Mouse (Mus musculus): ENCODE measurements around the gene Pdzd4. TPM values are rescaled to one million over a fixed set of nuclear protein-coding genes. Genes with fewer than 3 reads are reported as not detected.

The Pdzd4 gene
- total and polyA plus RNA-seq, 3 experiments: 1.9 to 7.0 (median 2.8) TPM

DNA sequence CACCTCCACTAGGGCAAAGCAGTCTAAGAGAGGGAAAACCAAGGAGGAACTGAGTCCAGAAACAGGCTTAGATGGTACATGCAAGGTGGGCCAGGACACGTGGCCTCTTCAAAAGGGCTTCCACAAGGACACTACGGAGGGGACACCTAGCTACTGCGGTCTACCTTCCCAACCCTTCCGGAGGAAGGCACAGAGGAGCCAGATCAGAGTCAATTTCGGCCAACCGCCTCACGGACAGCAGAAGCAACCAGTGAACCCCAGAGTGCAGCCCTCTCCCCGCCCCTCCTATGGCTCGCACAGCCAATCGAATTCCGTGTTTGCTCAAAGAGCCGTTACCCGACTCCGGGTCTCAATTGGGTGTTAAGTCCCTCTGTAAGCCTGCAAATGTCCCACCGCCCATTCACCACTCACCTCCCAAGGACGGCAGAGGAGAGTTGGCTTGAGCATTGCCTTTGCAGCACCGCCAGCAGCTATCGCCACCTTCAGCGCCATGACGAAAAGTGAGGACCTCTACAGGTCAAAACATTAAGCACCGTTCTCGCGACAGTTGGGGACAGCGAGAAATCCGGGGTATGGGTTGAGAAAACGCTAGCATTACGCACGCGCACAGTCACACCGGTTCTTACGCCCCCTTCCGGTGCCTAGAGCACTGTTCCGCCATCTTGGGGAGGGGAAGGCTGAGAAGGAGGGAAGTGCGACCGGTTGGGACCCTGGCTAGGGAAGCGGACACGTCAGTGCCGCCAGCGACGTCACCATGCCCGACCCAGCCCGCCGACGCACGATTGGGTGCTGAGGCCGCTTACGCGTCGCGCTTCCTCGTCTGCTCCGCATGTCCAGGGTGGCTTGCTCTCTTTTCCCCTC, 38.2 kb downstream of the Pdzd4 start, which contains the start of the genes Idh3g and Ssr4:
Gene Idh3g (minus strand): TSS at position 534 of the 861 bp plus-strand sequence.
Gene Ssr4 (plus strand): TSS at position 665 of the 861 bp plus-strand sequence.
- peak; percentile 94 for DNase-seq

DNA sequence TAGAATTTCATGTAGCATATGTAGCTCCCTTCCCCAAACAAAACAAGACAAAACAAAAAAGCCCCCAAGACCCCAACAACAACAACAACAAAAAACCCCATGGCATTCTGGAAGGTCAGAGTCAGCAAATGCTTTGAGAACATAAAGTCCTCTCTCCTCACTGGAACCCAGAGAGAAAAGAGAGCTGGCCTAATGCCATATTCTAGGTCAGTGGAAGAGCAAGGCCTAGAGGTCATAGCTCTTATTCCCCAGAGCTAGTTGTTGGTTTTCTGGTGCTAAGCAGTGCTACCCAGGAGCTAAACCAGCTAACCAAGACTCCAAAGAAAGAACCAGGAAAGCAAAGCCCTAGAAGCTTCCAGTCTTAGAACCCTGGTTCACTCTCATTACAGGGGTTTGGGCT, 39.1 kb downstream of the Pdzd4 start:
- no peak for DNase-seq

DNA sequence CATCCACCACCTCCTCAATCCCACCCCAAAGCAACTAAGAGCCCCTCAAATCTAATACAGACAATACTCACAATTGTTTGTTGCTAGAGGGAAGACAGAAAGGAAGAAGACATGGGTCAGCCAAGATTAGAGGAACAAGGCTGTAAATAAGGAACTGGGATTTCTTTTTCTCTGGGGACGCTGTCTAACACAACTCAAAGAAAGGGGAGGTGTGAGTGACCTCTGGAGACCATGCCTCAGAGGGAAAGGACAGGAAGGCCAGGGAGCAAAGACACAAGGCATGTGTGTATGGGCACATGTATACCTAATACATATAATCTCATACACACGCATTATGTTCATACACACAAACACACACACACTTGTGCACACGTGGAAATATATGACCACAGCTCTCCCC, 42.5 kb downstream of the Pdzd4 start:
- DNase-seq: no peak

DNA sequence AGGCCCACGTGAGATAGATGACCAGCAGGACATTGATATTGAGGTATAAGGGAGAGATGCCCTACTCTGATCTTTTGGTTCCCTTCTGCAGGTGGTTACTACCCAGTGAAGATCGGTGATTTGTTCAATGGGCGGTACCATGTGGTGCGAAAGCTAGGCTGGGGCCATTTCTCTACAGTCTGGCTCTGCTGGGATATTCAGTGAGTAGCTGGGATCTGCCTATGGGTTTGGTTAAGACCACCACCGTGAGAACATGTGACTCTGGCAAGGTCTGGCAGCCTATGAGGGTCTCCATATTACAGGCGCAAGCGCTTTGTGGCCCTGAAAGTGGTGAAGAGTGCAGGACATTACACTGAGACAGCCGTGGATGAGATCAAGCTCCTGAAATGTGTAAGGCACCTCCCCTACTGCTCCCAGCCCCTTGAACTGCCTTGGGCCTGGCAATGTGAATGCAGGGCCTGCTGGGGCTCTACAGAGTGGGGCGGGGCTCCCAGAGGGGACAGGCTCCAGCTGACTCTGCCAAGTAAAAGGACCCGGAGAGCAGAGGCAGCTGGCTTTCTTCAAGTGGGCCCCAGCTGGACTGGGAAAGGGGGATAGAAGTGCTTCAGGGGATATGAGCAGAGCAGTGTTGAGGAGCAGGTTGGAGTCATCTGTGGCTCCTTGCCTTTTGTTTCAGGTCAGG, 49.8 kb downstream of the Pdzd4 start:
- DNase-seq: no peak

DNA sequence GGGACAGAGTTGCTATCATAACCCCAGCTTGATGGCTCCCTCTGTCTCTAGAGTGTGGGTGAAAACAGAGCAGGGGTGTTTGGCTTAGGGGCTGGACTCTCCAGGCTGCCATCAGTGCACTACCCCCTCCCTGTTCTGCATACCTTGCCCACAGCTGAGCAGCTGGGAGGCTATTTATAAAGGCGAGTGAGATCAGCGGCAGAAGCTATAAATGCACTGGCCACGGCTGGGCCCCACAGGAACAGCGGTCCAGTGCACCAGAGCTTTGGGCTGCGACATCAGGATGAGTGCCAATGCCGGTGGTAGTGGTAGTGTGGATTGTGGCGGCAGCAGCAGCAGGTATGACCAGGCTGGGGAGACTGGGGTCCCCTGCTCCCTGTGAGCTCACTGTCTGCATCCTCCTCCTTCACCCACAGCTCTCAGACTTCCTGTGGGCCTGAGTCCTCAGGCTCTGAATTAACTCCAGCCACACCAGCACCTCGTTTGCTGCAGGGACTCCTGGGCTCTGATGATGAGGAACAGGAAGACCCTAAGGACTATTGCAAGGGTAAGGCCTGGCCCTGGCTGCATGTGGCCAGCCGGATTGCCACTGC, 50.5 kb downstream of the Pdzd4 start, which contains the start of gene Srpk3:
Gene Srpk3 (plus strand): TSS at position 238 of the 593 bp plus-strand sequence.
- no peak for DNase-seq

DNA sequence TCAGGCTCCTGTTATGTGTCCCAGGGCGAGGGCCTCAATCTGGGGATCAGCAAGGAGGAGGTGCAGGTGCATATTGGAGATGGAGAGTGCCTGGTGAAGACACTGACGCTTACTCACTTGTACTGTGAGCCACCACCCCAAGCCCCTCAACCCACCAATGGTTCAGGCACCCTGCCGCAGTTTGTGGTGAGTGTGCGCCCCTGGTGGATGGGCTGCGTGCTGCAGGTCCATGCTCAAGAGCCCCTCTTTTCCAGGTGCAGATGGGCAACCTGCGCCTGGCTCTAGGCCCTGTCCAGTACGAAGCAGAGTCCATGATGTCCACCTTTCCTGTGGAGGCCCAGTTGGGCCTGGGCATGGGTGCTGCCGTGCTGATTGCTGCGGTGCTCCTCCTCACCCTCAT, 57.5 kb downstream of the Pdzd4 start:
- DNase-seq: no peak

DNA sequence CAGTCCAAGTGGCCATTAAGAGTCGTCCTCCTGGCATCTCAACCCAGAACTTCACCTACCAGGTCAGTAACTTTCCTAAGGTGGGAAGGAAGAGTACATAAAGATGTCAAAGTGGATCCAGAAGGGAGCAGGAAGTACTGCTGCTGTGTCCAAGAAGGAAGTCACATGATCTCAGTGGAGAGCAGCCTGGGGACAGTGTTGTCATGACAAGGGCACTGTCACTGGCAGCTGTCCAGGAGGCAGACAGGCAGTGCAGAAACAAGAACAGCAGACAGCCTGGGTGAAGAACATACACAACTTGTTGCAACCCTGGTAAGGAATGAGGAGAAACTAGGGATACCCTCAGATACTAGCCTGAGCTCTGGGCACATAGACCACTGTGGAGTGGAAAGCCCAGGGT, 59.5 kb downstream of the Pdzd4 start:
- peak; percentile 76 for DNase-seq

DNA sequence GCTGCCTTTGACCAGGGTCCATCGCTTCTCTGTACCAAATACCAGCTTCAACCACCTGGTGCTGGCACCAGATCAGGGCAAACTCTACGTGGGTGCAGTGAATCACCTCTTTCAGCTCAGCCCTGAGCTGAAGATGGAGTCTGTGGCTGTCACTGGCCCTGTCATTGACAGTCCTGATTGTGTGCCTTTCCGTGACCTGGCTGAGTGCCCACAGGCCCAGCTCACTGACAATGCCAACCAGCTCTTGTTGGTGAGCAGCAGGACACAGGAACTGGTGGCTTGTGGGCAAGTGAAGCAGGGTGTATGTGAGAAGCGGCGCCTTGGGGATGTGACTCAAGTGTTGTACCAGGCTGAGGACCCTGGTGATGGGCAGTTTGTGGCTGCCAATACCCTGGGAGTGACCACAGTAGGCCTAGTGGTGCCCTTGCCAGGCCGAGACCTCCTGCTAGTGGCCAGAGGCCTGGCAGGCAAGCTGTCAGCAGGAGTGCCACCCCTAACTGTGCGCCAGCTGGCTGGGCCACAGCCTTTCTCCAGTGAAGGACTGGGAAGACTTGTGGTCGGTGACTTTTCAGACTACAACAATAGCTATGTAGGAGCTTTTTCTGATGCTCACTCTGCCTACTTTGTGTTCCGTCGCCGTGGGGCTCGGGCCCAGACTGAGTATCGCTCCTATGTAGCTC, 66.0 kb downstream of the Pdzd4 start:
- DNase-seq: peak; percentile 39

DNA sequence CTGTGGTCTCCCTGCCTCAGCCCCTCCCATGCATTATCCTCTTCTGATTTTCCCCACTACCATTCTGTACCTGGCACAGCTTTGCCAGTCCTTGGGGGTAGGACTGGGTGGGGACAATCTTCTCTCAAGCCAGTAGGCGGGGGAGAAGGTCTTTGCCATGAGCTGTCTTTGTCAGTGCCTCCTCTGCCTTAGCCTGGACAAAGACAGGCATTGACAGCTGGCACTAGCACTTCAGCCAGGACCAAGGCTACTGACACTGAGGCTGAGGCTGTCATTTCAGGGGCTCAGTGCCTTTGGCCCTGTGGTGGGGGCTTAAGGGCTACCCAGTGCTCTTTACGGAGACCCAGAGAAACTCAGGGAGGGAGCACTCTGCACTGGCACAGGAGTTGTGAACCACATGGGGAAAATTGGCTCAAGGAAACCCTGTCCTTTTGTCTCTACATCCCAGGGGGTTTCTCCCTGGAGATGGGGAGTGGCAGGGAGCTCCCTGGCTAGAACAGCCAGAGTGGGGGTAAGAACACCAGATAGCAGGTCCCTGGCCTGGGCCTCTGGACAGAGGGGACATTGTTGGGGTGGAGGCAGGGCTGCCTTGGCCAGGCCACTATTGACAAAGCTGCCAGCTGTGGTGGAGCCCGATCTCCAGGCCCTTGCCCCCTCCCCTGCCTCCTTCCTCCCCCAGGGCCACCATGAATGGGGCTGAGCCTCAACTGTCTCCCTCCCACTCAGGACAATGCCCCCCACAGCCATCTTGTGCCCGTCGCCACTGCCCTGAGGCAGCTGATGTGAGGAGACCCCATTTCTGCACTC, 68.2 kb downstream of the Pdzd4 start, which contains the start of gene Plxnb3:
Gene Plxnb3 (plus strand): TSS at position 757 of the 807 bp plus-strand sequence.
- no peak for DNase-seq

DNA sequence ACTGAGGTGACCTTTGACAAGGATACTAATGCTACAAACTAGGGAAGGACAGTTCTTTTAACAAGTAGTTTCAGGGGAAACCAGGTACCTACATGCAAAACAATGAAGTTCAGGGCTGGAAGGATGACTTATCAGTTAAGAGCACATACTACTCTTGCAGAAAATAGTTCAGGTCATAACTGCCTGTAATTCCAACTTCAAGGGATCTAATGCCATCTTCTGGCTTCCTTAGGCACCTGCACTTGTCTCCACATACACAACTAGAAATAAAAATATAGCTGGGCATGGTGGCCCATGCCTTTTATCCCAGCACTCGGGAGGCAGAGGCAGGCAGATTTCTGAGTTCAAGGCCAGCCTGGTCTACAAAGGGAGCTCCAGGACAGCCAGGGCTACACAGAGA, 75.8 kb downstream of the Pdzd4 start:
- DNase-seq: no peak

DNA sequence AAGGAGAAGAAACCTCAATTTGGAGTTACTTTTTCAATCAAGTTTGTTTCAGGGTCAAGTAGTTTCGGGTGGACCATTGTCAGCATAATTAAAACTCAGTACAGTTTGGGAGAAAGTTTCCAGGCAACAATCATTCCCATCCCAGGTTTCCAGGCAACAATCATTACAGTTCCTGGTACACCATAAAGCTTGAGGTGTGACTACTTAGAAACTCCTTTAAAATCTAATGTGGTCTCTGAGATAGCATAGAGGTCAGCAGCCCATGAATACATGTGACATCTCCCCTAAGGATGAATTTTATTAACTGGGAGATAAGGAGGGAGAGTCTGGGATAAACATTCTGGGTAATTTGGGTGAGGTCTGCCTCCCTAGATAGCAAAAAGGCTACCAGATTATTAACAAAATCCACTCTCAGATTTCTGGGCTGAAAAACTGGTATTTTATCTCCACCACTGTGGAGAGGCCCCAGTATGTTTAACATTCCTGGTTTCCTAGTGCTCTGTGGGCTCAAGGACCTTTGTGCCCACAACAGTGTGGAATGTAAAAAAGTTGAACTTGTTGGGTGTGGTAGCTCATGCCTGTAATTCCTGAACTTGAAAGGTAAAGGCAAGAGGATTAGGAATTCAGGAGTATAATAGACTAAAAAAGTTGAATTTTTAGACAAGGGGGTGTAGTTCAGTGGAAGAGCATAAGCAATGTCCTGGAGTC, 79.8 kb downstream of the Pdzd4 start:
- DNase-seq: no peak

Other genes starting within 250 kb of the Pdzd4 start
- gene Dusp9, start 185.6 kb downstream of the Pdzd4 start, total RNA-seq (2021): under 1 TPM; 0.26 to 0.66 TPM
- 0.33 and 0.40 TPM in 2 replicates for gene Dusp9, start 185.6 kb downstream of the Pdzd4 start, polyA plus RNA-seq (2012; rRNA removed)
- 1 to 10 TPM; 6.1 to 7.1 TPM for gene Pnck, start 164.9 kb downstream of the Pdzd4 start, total RNA-seq (2021)
- gene Pnck, start 164.9 kb downstream of the Pdzd4 start, polyA plus RNA-seq (2012; rRNA removed): 6.3 and 10.9 TPM in 2 replicates
- gene Slc6a8, start 151.8 kb downstream of the Pdzd4 start, total RNA-seq (2021): 100 to 1,000 TPM in 1 of 2 experiments, 10 to 100 TPM in 1; 73.8 to 137 TPM
- gene Slc6a8, start 151.8 kb downstream of the Pdzd4 start, polyA plus RNA-seq (2012; rRNA removed): 82.6 and 101 TPM in 2 replicates
- gene Bcap31, start 108.8 kb downstream of the Pdzd4 start, total RNA-seq (2021): 100 to 1,000 TPM; 271 to 301 TPM
- 24.3 and 30.1 TPM in 2 replicates for gene Bcap31, start 108.8 kb downstream of the Pdzd4 start, polyA plus RNA-seq (2012; rRNA removed)
- 10 to 100 TPM; 28.1 to 29.6 TPM for gene Abcd1, start 108.4 kb downstream of the Pdzd4 start, total RNA-seq (2021)
- 35.2 and 41.1 TPM in 2 replicates for gene Abcd1, start 108.4 kb downstream of the Pdzd4 start, polyA plus RNA-seq (2012; rRNA removed)
- gene Plxnb3, start 67.9 kb downstream of the Pdzd4 start, total RNA-seq (2021): under 1 TPM; 0.41 to 0.49 TPM
- 1.2 and 1.5 TPM in 2 replicates for gene Plxnb3, start 67.9 kb downstream of the Pdzd4 start, polyA plus RNA-seq (2012; rRNA removed)
- gene Srpk3, start 50.6 kb downstream of the Pdzd4 start, total RNA-seq (2021): under 1 TPM; 0.20 to 0.41 TPM
- 1.1 and 1.3 TPM in 2 replicates for gene Srpk3, start 50.6 kb downstream of the Pdzd4 start, polyA plus RNA-seq (2012; rRNA removed)
- 100 to 1,000 TPM; 521 to 581 TPM for gene Idh3g, start 38.1 kb downstream of the Pdzd4 start, total RNA-seq (2021)
- gene Idh3g, start 38.1 kb downstream of the Pdzd4 start, polyA plus RNA-seq (2012; rRNA removed): 256 and 277 TPM in 2 replicates
- gene Ssr4, start 37.9 kb downstream of the Pdzd4 start, total RNA-seq (2021): 100 to 1,000 TPM; 163 to 177 TPM
- 257 and 339 TPM in 2 replicates for gene Ssr4, start 37.9 kb downstream of the Pdzd4 start, polyA plus RNA-seq (2012; rRNA removed)
- gene Avpr2, start 67.1 kb upstream of the Pdzd4 start, total RNA-seq (2021): not detected
- gene Avpr2, start 67.1 kb upstream of the Pdzd4 start, polyA plus RNA-seq (2012; rRNA removed): not detected in 2 replicates
- gene L1cam, start 71.1 kb upstream of the Pdzd4 start, total RNA-seq (2021): 1 to 10 TPM; 8.6 to 9.7 TPM
- gene L1cam, start 71.1 kb upstream of the Pdzd4 start, polyA plus RNA-seq (2012; rRNA removed): 2.6 and 4.4 TPM in 2 replicates
- 1 to 10 TPM; 3.2 to 4.0 TPM for gene Arhgap4, start 96.9 kb upstream of the Pdzd4 start, total RNA-seq (2021)
- 9.9 and 11.1 TPM in 2 replicates for gene Arhgap4, start 96.9 kb upstream of the Pdzd4 start, polyA plus RNA-seq (2012; rRNA removed)
- gene Naa10, start 97.0 kb upstream of the Pdzd4 start, total RNA-seq (2021): 10 to 100 TPM; 69.6 to 93.8 TPM
- gene Naa10, start 97.0 kb upstream of the Pdzd4 start, polyA plus RNA-seq (2012; rRNA removed): 53.6 and 56.1 TPM in 2 replicates
- 10 to 100 TPM; 20.2 to 29.6 TPM for gene Renbp, start 105.9 kb upstream of the Pdzd4 start, total RNA-seq (2021)
- 3.1 and 4.3 TPM in 2 replicates for gene Renbp, start 105.9 kb upstream of the Pdzd4 start, polyA plus RNA-seq (2012; rRNA removed)
- gene Hcfc1, start 141.4 kb upstream of the Pdzd4 start, total RNA-seq (2021): 10 to 100 TPM; 44.2 to 66.4 TPM
- 73.8 and 113 TPM in 2 replicates for gene Hcfc1, start 141.4 kb upstream of the Pdzd4 start, polyA plus RNA-seq (2012; rRNA removed)
- 100 to 1,000 TPM; 113 to 130 TPM for gene Irak1, start 198.9 kb upstream of the Pdzd4 start, total RNA-seq (2021)
- 586 and 733 TPM in 2 replicates for gene Irak1, start 198.9 kb upstream of the Pdzd4 start, polyA plus RNA-seq (2012; rRNA removed)

All from adrenal gland, adult 2 months (tissue).